Mouse (Mus musculus) right cerebral cortex, adult 2 months (tissue): ENCODE measurements around the gene Itk.
A peak's percentile ranks its signal among the peaks of the same experiment; 100 is the strongest.
"Not testable (repeated sequence)": the region's sequence is repeated elsewhere in the genome, so short reads cannot be mapped to it uniquely, and the experiment has no call there.

ENCODE experiments used
- DNase-seq, 2 experiments: peaks; one replicate each; pipeline ENCODE4 v3.0.0; 2021 to 2022; ENCODE audit warnings: low spot score in 2 of 2

Itk gene

DNA sequence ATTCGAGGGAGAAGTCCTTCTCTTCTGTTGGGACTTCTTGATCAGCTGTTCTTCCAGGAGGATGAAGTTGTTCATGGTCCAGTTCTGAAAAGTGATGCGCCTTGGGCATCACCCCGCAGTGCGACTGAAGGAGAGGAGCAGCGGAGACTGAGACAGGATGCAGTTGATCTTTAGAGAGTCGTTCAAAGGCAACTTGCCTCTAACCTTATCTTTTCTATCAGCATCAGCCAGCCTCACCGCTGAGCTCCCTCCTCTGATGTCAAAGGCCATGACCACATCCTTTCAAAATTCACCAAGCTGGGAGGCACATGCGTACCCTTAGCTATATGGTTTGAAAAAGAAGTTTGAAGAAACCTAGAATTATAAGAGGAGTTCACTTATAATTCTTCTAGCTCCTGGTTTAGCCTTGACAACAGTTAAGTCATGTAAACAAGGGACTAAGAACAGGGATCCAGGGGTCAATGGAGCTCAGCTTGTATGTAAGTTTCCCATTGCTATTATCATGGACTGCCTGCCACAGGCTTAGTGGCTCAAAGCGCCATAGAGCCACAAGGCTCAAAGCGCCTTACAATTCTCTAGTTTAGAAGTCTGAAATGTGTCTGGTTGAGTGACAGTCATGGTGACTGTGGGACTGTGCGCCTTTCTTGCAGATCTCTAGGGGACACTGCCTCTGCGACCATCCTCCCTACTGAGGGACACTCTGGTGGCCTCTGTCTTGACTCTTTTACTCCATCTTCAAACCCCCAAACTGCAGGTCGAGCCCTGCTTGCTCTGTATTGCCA is at the start of gene Itk:
Itk (minus strand) TSS at position 180 of the 782 bp plus-strand sequence.
- no peak for DNase-seq

DNA sequence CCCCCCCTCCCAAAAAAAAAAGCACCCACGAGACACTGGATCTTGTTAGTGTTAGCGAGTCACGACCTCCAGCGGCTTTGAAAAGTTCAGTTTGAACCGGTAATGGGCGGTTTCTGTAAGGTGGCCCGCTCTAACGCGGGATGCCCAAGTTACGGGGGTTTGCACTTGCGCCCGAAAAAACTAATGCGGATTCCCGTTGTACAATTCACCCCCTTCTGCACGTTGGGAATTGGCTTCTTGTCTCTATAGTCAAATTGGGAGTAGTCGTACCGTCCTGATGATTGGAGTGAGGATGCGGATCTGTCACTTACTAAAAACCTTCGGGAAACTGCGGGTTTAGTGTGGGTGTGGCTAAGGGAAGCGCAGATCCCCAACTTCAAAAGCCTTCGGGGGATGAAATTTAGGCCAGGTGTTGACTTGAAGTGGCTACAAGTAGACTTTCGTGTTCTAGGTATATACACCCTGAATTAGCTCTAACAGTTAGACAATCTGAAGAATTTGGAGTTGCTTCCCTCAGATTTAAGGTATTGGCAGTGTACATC is 48.2 kb upstream of the Itk start:
- DNase-seq = no peak

GRCm38 (mm10) chr11:46436760-46437458 is 47.6 kb upstream of the Itk start, which contains the start of gene Med7:
Gene Med7 (plus strand): TSS chr11:46436925.
- DNase-seq = peak; percentile 95 to 96

DNA sequence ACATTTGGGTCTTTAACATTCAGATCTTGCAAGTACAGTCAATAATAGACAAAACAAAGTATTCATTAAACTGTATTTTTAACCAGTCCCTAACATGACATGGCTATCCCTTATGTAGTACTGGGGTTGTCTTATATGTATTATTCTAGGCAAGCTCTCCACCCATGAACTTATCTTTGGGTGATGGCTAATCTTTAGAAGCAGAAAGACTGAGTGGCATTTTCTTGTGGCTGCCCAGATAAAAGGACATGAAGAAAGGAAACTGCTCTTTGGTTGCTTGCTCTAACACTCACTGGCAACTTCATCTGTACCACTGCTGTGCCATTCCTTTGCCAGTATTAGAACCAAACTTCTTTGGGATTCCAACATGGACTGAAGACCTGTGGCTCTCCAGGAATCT is 46.0 kb upstream of the Itk start:
- DNase-seq = no peak

DNA sequence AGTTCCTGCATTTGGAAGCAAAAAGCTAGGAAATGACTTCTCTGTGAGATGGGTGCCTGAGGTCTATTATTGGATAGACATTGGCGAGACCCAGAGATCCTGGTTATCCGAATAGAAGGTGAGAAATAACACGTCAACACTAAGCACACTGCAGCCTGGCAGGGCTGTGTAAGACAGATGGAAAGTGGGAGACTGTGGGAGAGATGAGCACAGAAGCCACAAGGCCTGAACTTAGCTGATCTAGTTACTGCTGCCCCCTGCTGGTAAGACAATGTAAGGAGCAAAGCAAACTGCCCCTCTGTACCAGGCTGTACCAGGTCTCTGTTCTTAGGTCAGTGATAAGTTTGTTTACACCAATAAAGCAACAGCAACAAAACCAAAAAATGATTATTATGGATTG is 41.8 kb upstream of the Itk start:
- DNase-seq = peak; percentile 86 to 91

DNA sequence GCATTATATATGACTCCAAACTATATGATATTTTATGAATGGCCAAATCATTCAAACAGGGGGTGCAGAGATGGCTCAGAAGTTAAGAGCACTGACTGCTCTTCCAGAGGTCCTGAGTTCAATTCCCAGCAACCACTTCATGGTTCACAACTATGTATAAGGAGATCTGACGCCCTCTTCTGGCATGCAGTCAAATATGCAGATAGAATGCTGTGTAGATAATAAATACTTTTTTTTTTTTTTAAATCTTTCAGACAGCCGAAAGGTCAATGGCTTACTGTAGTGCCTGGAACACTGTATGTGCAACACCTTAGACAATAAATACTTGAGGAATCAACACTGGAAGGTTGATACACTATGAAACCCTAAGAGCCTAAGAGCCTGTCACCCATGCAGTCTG is 40.8 kb upstream of the Itk start:
- no peak for DNase-seq

GRCm38 (mm10) chr11:46428131-46428530 is 38.8 kb upstream of the Itk start:
- DNase-seq = not testable (repeated sequence)

DNA sequence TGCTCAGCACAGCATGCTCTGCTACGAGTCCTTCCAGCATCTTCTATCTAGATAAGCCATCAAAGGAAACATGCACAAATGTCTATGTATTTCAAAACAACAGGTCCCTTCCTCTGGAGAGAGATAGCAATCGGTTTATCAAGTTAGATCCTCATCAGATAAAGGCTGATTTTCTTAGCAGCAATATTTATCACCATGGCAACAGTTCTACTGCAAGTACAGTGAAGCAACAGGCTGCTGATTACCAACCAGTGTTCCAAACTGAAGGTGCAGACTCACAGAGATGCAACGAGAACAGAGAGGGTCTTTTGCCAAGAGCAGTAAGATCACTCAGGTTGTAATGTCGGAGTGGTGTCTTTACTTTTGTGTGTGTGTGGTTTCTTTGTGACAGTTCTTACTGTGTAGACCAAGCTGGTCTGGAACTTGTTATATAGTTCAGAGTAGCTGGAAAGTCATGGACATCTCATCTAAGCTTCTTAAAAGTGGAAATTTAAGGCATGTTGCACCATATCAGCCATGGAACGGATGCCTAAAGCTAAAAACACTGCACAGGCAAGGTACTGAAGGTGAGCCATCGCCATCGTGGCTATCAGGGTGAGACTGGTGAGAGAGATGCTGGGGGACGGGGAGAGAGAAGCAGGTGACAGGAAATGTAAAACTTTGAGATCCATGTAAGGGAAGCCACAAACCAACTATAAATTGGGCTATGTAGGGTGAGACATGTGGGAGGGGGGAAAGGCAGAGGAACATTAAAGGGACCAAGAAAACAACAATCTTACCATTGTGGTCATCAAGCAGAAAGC is 32.0 kb upstream of the Itk start:
- DNase-seq = no peak

- no peak for DNase-seq
These were observed 29.5 kb upstream of the Itk start for GRCm38 (mm10) chr11:46418860-46419259.

GRCm38 (mm10) chr11:46418438-46418837 is 29.1 kb upstream of the Itk start:
- no peak for DNase-seq

DNA sequence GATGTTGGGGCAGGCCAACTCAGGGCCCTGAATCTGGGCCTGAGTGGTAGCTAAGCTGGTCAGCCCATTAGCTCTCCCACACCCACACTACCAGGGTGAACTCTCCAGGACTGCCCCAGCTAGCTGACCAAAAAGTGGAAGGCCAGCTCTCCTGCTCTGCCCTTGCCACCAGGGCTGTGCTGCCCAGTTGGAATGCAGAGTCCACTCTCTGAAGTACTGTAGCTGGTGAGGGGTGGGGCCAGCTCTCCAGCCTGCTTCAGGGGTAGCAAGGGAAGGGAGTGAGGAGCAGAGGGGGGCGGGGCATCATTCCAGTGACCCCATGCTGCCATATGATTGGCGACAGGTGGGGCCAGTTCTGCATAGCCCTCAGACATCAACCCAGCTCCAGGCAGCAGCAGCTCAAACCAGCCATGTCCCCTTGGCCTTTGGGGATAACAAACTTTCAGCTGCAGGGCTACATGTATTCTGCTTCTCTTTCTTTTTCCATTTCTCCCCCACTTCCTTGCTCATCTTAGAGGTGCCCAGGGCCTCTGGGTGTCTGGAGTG is 20.8 kb upstream of the Itk start:
- no peak for DNase-seq

DNA sequence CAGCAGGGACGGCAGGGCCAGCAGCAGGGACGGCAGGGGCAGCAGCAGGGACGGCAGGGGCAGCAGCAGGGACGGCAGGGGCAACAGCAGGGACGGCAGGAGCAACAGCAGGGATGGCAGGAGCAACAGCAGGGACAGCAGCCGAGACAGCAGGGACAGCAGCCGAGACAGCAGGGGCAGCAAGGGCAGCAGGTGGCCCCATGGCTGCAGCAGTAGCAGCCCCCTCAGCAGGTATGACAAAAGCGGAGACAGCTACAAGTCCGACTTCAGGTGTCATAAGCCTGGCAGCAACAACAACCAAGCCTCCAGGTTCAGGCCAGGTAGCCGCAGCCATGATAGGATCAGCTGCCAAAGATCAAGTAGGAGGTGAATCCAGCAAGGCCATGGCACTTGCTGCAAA is 17.4 kb upstream of the Itk start:
- DNase-seq = no peak

GRCm38 (mm10) chr11:46404986-46405385 is 15.7 kb upstream of the Itk start:
- no peak for DNase-seq

DNA sequence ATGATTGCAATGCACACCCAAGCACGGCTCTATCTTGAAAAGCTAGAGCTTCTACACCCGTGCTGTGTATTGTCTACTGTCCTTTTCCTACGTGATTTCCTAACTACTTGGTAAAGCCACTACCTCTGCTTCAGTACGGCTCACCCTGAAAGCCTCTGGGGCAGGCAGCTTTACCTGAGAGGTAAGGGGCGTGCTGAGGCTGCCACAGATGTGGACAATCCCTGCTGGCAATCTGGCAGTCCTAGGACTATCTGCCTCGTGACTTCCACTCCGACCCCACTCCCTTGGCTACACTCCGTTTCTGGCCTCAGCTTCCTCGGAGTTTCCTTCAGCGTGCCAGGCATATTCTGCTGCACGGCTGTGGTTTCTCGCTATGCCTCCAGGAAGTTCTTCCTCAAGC is 12.2 kb upstream of the Itk start:
- DNase-seq = no peak

DNA sequence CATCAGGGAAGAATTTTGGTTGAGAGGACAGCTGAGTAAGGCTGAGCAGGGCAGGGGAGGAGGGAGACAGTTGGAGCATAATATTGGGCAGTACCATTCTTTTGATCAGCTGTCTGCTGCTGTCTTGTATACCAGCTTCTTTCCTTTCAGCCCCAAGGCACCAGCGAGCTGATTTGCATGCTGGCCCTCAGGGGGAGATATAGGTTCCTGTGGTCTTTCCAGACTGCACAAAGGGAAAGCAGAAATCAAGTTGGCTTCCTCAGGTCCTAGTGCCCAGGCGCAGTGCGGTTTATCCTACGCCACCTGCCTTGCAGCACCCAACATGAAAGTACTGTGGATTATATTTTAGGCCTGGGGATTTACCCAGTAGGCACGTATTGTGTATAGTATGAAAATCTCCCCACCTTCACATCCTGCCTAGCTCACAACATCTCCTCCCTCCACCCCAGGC is 9.6 kb upstream of the Itk start:
- no peak for DNase-seq

DNA sequence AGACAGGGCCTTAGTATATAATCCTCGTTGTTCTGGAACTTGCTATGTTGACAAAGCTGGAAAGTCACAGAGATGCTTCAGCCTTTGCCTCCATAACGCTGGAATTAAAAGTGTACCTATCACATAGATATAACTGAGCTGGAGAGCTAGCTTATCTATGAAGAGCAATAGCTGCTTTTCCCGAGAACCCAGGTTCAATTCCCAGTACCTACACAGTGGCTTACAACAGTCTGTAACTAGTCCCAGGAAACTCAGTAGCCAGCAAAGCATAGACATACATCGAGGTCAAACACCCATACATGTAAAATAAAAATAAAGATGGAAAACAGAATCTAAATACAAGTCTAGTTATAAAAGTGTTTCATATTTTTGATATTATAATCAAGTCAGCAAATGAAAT is 9.2 kb upstream of the Itk start:
- no peak for DNase-seq

DNA sequence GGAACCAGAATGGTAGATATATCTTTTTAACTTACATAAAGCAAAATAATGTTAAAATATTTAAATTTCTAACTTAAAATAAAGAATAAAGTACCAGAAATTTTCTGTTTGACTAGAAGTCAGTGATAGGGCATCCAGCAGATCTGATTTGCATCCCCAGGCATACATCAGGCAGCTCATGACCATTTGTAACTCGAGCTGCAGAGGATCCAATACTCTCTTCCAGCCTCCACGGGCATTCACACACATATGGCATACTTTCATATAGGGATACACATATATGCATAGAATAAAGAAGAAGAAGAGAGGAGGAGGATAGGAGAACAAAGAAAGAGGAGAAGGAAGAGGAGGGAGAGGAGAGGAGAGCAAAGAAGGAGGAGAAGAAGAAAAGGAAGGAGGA is 8.6 kb upstream of the Itk start:
- no peak for DNase-seq

DNA sequence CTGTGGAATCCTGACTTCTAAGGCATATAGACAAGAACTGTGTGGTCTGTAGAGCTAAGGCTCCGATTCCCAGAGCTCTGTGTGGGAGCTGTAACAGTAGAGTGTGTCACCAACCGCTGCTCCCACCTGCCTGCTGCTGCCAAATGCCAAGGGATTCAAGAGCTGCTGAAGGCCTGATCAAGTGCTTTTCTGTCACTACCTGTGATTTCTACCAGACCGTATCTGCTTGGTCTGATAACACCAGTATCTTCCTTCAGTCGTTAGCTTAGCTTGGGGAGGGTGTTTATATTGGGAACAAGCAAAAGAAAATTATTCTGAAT is 7.5 kb upstream of the Itk start:
- DNase-seq = peak; percentile 17 to 27

DNA sequence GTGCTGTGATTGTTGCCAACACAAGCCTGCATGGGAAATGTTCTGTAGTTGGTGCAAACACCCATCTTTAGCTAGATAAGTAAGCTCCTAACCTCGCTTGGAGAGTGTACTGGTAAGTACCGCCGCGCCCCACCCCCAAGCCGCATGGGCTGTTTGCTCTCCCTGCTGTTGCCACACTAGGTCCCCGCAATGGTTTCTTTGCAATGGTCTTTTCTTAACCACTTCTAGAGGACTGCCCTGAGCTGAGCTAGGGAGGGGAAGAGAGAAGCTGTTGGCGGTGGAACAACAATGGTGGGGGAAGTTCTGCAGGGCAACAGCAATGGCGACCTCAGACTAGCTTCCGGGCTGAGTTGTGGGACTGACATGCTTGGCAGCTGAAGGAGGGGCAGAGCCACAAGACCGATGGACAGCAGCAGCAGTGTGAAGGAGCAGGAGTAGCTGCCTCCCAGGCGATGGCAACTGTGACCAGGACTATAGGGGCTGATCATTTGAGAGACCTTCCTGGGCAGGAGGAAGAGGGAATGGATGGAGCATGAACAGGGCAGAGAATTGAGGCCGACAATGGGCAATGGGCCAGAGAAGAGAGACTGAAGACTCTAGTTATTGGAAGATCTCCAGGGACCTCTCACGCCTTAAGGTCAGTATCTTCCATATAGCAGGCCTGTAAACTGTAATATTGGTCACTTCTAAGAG is 7.0 kb upstream of the Itk start, which contains the start of gene Fam71b:
Fam71b (plus strand) TSS at position 393 of the 693 bp plus-strand sequence.
- no peak for DNase-seq

GRCm38 (mm10) chr11:46395698-46396097 is 6.4 kb upstream of the Itk start:
- no peak for DNase-seq

DNA sequence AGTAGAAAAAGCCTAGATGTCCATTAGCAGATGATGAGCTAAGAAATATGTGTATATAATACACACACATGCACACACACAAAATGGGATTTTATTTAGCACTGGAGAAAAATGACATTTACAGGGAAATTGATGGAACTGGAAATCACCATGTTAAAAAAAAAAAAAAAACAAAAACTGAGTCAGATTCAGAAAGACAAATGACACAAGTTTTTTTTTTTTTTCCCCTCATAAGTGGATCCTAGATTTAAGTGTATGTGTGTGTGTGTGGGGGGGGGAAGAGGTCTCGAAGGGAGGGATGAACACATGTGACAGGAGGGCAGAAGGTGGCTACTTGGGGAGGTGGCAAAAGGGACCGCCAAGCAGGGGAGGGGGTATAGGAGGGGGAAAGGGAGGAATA is 5.8 kb upstream of the Itk start:
- no peak for DNase-seq
